Mouse (Mus musculus): ENCODE data around the gene Vmn1r75.

The Vmn1r75 gene

DNA sequence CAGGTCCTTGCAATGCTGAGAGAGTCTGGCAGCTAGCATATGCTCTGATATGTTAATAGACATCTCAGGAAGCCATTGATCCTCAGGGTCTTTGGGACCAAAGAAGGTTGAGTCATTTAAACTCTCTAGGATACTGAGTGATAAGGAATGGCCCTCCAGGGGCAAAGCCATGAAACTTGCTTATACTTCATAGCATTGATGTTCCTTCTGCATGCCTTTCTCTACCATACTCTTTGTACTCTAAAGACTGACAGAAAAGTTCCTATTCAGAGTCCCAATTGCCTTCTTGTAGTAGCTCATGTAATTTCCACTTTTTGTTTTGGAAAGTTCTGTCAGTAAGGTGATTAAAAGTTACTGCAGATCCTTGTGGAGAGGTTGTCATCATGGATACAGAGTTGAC, at the start of gene Vmn1r75:
Gene Vmn1r75, plus strand, starts transcription at position 301 of the 400 bp plus-strand sequence.
- in situ Hi-C loops (cut with MboI, MseI) = no loop called here

DNA sequence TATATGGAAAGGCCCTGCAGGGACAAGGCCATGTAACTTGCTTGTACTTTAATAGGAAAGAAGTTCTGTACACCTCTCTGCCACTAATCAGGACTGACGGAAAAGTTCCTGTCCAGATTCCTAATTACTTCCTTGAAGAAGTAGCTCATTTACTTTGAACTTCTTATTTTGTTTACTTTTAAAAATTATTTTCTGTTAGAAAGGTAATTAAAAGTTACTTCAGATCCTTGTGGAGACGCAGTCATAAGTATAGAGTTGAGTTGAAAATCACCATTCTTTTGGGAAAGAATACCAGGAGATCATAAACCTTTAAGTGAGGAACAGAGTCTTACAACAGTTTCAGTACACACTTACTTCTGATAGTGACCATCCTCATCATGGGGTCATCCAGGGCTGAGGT, 40.8 kb upstream of the Vmn1r75 start, which contains the start of gene Vmn1r74:
Gene Vmn1r74, plus strand, starts transcription at position 301 of the 400 bp plus-strand sequence.
- in situ Hi-C loops (cut with MboI, MseI) = no loop called here

Data from regulatory T cell (primary cell).